Mouse (Mus musculus) lung, adult 2 months (tissue): ENCODE data around the gene Zbtb40.

Experiments used
- CTCF ChIP-seq: fragments of 200-500 bp; IDR thresholded peaks from 2 replicates; pipeline ENCODE4 v1.5.1; 2011; ENCODE audit warnings: mild to moderate bottlenecking, low read length, control low read depth; ENCODE audit not compliant: insufficient read depth
- POLR2A ChIP-seq: fragments of 200-500 bp; IDR thresholded peaks from 2 replicates; pipeline ENCODE4 v1.6.1; 2011; ENCODE audit warnings: low read depth, mild to moderate bottlenecking, control low read depth, low read length, borderline replicate concordance; ENCODE audit errors: extremely low read depth

- no peak for TF ChIP-seq POLR2A
- no peak for TF ChIP-seq CTCF
Measured at GRCm38 (mm10) chr4:137001020-137001419, 47.6 kb downstream of the Zbtb40 start.
